Comparison of ENCODE assay signal across 9 mouse cellular contexts in the genomic region with DNA sequence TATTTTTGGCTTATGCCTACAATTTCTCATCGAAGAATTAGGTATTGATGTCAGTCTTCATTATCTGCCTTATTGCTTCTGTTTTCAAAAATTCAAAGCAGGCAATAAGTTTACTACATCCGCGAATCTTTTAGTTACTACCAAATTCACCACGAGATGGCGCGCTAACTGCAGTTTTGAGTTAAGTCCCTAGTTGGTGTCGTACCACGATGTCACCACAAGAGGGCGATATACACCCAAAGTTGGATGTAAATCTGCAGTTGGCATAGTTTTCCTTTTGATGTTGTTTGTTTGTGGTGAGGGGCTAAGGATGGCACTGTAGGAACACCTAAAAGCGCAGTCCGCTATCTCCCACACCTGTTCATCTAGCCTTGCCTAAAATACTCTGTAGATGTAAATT.
DNase-seq lines count a peak whose midpoint lies in the region; ATAC-seq and TF ChIP-seq lines count a peak whose summit lies in the region.
"Had no signal": no experiment of that assay in that cellular context is flagged by ENCODE, and none has a peak within 500 bp of the region (broad histone marks: within the 10 kb centered on the region; RNA-seq: fewer than 3 reads in every experiment).

No protein-coding gene starts in this region.

- no peak overlapping the region for H3K4me2 ChIP-seq in kidney, embryonic 14.5 days (replicated peaks; ENCODE audit: low read depth, low read length)
- H3K4me2 ChIP-seq in embryonic facial prominence, embryonic 14.5 days (ENCODE audit: low read depth, low read length) = no peak overlapping the region
- H3K4me2 ChIP-seq in kidney, postnatal 0 days (ENCODE audit: low read length) = no peak overlapping the region
- no peak overlapping the region for H3K4me2 ChIP-seq in liver, embryonic 13.5 days
- H3K4me2 ChIP-seq: heart, embryonic 15.5 days had no signal

- TF ChIP-seq POLR2A in kidney, adult 2 months (IDR thresholded peaks at IDR 0.05; ENCODE audit: low read depth, low read length) = no peak

- 16% methylated on average over 11 of the region's 11 CpGs for WGBS in kidney, adult 2 months
- 27% methylated on average over 11 of the region's 11 CpGs for WGBS in kidney, embryonic 14.5 days
- WGBS in embryonic facial prominence, embryonic 14.5 days = 20% methylated on average over 11 of the region's 11 CpGs
- 25% methylated on average over 11 of the region's 11 CpGs for WGBS in kidney, postnatal 0 days
- 16% methylated on average over 11 of the region's 11 CpGs for WGBS in liver, embryonic 13.5 days (ENCODE audit: insufficient replicate concordance)

- no peaks in the 10 kb centered on the region for H3K4me1 ChIP-seq in kidney, adult 2 months (ENCODE audit: control insufficient read depth, insufficient read depth, low read length)
- H3K4me1 ChIP-seq in kidney, embryonic 14.5 days (ENCODE audit: control insufficient read depth, insufficient read depth, low read length) = no peaks in the 10 kb centered on the region
- H3K4me1 ChIP-seq in embryonic facial prominence, embryonic 14.5 days (ENCODE audit: control insufficient read depth, insufficient read depth, low read length) = no peaks in the 10 kb centered on the region
- H3K4me1 ChIP-seq in kidney, postnatal 0 days (replicated peaks; ENCODE audit: insufficient read depth, low read length) = no peaks in the 10 kb centered on the region
- H3K4me1 ChIP-seq in liver, embryonic 13.5 days (replicated peaks) = no peaks in the 10 kb centered on the region
- H3K4me1 ChIP-seq: heart, embryonic 15.5 days had no signal

- no peak overlapping the region for H3K27ac ChIP-seq in kidney, adult 2 months (ENCODE audit: insufficient read depth, low read depth, low read length)
- no peak overlapping the region for H3K27ac ChIP-seq in kidney, embryonic 14.5 days (ENCODE audit: low read depth, low read length)
- H3K27ac ChIP-seq in embryonic facial prominence, embryonic 14.5 days (replicated peaks; ENCODE audit: low read depth, low read length) = no peak overlapping the region
- H3K27ac ChIP-seq in kidney, postnatal 0 days = no peak overlapping the region
- H3K27ac ChIP-seq in liver, embryonic 13.5 days = no peak overlapping the region
- H3K27ac ChIP-seq: heart, embryonic 15.5 days had no signal

- H3K27me3 ChIP-seq in kidney, adult 2 months (replicated peaks; ENCODE audit: control insufficient read depth, insufficient read depth, low read length) = no peaks in the 10 kb centered on the region
- H3K27me3 ChIP-seq in kidney, embryonic 14.5 days (ENCODE audit: control insufficient read depth, insufficient read depth, low read length) = no peaks in the 10 kb centered on the region
- H3K27me3 ChIP-seq in embryonic facial prominence, embryonic 14.5 days (replicated peaks; ENCODE audit: control insufficient read depth, insufficient read depth, low read length) = peaks cover 13% of the 10 kb centered on the region
- H3K27me3 ChIP-seq in kidney, postnatal 0 days (ENCODE audit: insufficient read depth, low read length) = no peaks in the 10 kb centered on the region
- H3K27me3 ChIP-seq in liver, embryonic 13.5 days = no peaks in the 10 kb centered on the region
- H3K27me3 ChIP-seq: heart, embryonic 15.5 days had no signal

- TF ChIP-seq CTCF in kidney, adult 2 months (conservative IDR thresholded peaks at IDR 0.05; ENCODE audit: insufficient read depth, insufficient read length, low read depth, low read length) = peak; percentile 86
- peak; percentile 97 for TF ChIP-seq CTCF in kidney, postnatal 0 days (IDR thresholded peaks at IDR 0.05; ENCODE audit: low read depth)

- H3K36me3 ChIP-seq in kidney, adult 2 months (ENCODE audit: control insufficient read depth, insufficient read depth, low read length) = no peaks in the 10 kb centered on the region
- H3K36me3 ChIP-seq in kidney, embryonic 14.5 days (ENCODE audit: control insufficient read depth, insufficient read depth, low read length) = no peaks in the 10 kb centered on the region
- no peaks in the 10 kb centered on the region for H3K36me3 ChIP-seq in embryonic facial prominence, embryonic 14.5 days (ENCODE audit: control insufficient read depth, insufficient read depth, low read length)
- H3K36me3 ChIP-seq in kidney, postnatal 0 days (ENCODE audit: insufficient read depth, low read length) = no peaks in the 10 kb centered on the region
- H3K36me3 ChIP-seq in liver, embryonic 13.5 days = no peaks in the 10 kb centered on the region
- H3K36me3 ChIP-seq: heart, embryonic 15.5 days had no signal

- H3K9me3 ChIP-seq in kidney, embryonic 14.5 days (ENCODE audit: control insufficient read depth, low read length) = no peaks in the 10 kb centered on the region
- H3K9me3 ChIP-seq in embryonic facial prominence, embryonic 14.5 days (ENCODE audit: control insufficient read depth, low read length) = peaks cover 4% of the 10 kb centered on the region; the same call in 1 of the 2 replicates
- no peaks in the 10 kb centered on the region for H3K9me3 ChIP-seq in kidney, postnatal 0 days (replicated peaks; ENCODE audit: low read length)
- H3K9me3 ChIP-seq in liver, embryonic 13.5 days (replicated peaks) = no peaks in the 10 kb centered on the region
- H3K9me3 ChIP-seq: heart, embryonic 15.5 days had no signal

- peak; percentile 69 for DNase-seq in kidney, adult 2 months
- peak; percentile 85 for DNase-seq in adrenal gland, postnatal 14 days
- DNase-seq in embryonic facial prominence, embryonic 14.5 days (ENCODE audit: low spot score) = peak; percentile 74
- peak; percentile 78 for DNase-seq in kidney, postnatal 0 days (ENCODE audit: low spot score)
- peak; percentile 34 for DNase-seq in liver, embryonic 13.5 days
- DNase-seq in retina, postnatal 7 days (ENCODE audit: low read depth, low spot score) = peak; percentile 68
- peak; percentile 33 for DNase-seq in urinary bladder, adult 2 months (ENCODE audit: low spot score)

- H3K9ac ChIP-seq in kidney, embryonic 14.5 days (ENCODE audit: low read depth, low read length) = no peak overlapping the region
- no peak overlapping the region for H3K9ac ChIP-seq in embryonic facial prominence, embryonic 14.5 days (ENCODE audit: low read depth, low read length)
- H3K9ac ChIP-seq in kidney, postnatal 0 days (ENCODE audit: low read depth, low read length) = no peak overlapping the region
- no peak overlapping the region for H3K9ac ChIP-seq in liver, embryonic 13.5 days
- H3K9ac ChIP-seq: heart, embryonic 15.5 days had no signal

- H3K4me3 ChIP-seq in kidney, adult 2 months (ENCODE audit: insufficient read depth, low read depth, low read length) = no peak overlapping the region
- no peak overlapping the region for H3K4me3 ChIP-seq in kidney, embryonic 14.5 days (ENCODE audit: low read length)
- H3K4me3 ChIP-seq in embryonic facial prominence, embryonic 14.5 days (ENCODE audit: low read depth, low read length) = no peak overlapping the region
- H3K4me3 ChIP-seq in kidney, postnatal 0 days (replicated peaks; ENCODE audit: low read depth, low read length) = no peak overlapping the region
- no peak overlapping the region for H3K4me3 ChIP-seq in liver, embryonic 13.5 days (replicated peaks)
- H3K4me3 ChIP-seq: heart, embryonic 15.5 days had no signal

- no peak for ATAC-seq in kidney, embryonic 14.5 days (ENCODE audit: low FRiP score, low TSS enrichment)
- ATAC-seq in embryonic facial prominence, embryonic 14.5 days (ENCODE audit: low read depth) = no peak
- ATAC-seq in kidney, postnatal 0 days (replicated peaks; ENCODE audit: low FRiP score, low read depth) = no peak
- no peak for ATAC-seq in liver, embryonic 13.5 days (ENCODE audit: low read depth)

Comparison
In these comparisons a context has a peak if more than half of its experiments do, and no peak if none do; other contexts are left out.
1. DNase-seq: peak in every context shown above with its lines; median percentile 85 in adrenal gland, postnatal 14 days; 78 in kidney, postnatal 0 days; 74 in embryonic facial prominence, embryonic 14.5 days; 69 in kidney, adult 2 months; 68 in retina, postnatal 7 days; 34 in liver, embryonic 13.5 days; 33 in urinary bladder, adult 2 months.